Mouse (Mus musculus): ENCODE measurements around the gene Acy3. TPM values are rescaled to one million over a fixed set of nuclear protein-coding genes. Genes with fewer than 3 reads are reported as not detected.

Acy3 gene
- polyA plus RNA-seq, 1 experiment from 2014 or later = 11.9 TPM

DNA sequence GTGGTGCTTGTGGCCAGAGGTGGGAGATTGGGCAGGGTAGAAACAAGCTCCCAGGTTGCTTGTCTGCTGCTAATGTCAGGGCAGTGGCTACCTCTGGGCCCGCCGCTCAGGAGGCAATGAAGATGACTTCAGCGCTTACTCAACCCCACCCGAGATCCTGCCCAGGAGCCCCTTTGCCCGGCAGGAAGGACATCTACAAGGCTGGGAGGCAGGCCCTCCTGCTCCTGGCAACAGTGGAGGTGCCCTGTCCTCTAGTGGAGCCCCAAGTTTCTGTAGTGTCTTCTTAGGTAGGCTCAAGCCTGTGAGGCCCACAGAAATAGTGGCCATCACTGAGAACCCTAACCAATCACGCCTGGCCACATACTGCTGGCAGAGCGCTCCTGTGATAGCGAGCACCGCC lies 18.7 kb downstream of the Acy3 start:
- H3K9me3 ChIP-seq (ENCODE audit: control insufficient read depth, low read length) = no peaks in the 10 kb centered on the region
- H3K27ac ChIP-seq (ENCODE audit: low read length) = no peak overlapping the region
- 85% methylated on average over 9 of the region's 9 CpGs for WGBS
- no peak for ATAC-seq (ENCODE audit: low read depth)
- no peak overlapping the region for H3K4me2 ChIP-seq (ENCODE audit: low read depth, low read length)
- no peak overlapping the region for H3K9ac ChIP-seq (ENCODE audit: low read length)
- peaks cover 25% of the 10 kb centered on the region for H3K36me3 ChIP-seq (ENCODE audit: control insufficient read depth, insufficient read depth, low read length)
- peaks cover 8% of the 10 kb centered on the region; the same call in 1 of the 2 replicates for H3K4me1 ChIP-seq (replicated peaks; ENCODE audit: control insufficient read depth, insufficient read depth, low read length)
- H3K4me3 ChIP-seq (ENCODE audit: low read length) = no peak overlapping the region
- no peaks in the 10 kb centered on the region for H3K27me3 ChIP-seq (ENCODE audit: control insufficient read depth, insufficient read depth, low read depth, low read length)

DNA sequence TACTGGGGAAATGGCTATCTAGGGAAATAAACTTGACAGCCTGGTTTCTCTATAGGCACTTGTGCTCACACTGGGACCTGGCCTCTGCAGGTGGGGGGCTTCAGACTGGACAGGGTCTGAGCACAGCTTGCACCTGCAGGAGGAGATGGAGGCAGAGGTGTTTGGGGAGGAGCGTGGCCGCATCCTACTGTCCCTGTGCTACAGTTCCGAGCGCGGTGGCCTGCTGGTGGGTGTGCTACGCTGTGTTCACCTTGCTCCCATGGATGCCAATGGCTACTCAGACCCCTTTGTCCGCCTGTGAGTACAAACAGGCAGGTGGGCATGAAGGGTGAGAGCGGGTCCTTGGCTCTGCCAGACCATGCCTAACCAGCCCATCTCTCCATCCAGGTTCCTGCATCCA lies 19.6 kb downstream of the Acy3 start:
- H3K9ac ChIP-seq (ENCODE audit: low read length) = no peak overlapping the region
- WGBS = 92% methylated on average over 8 of the region's 8 CpGs

GRCm38 (mm10) chr19:4011086-4011485 lies 24.7 kb downstream of the Acy3 start:
- Histone ChIP-seq H3K9me3 (ENCODE audit: control insufficient read depth, low read length) (no peaks in the 10 kb centered on the region), H3K27ac (ENCODE audit: low read length) (no peak overlapping the region), H3K4me3 (ENCODE audit: low read length) (no peak overlapping the region), H3K36me3 (ENCODE audit: control insufficient read depth, insufficient read depth, low read length) (peaks cover 25% of the 10 kb centered on the region), H3K27me3 (ENCODE audit: control insufficient read depth, insufficient read depth, low read depth, low read length) (no peaks in the 10 kb centered on the region), H3K9ac (ENCODE audit: low read length) (no peak overlapping the region), H3K4me2 (ENCODE audit: low read depth, low read length) (no peak overlapping the region), H3K4me1 (replicated peaks; ENCODE audit: control insufficient read depth, insufficient read depth, low read length) (peaks cover 8% of the 10 kb centered on the region)
- ATAC-seq (ENCODE audit: low read depth) = no peak
- whole genome bisulfite sequencing = 92% methylated on average over 5 of the region's 5 CpGs

More for the DNA sequence above, 19.6 kb downstream of the Acy3 start:
- ATAC-seq (ENCODE audit: low read depth) = no peak
- peaks cover 25% of the 10 kb centered on the region for H3K36me3 ChIP-seq (ENCODE audit: control insufficient read depth, insufficient read depth, low read length)
- H3K9me3 ChIP-seq (ENCODE audit: control insufficient read depth, low read length) = no peaks in the 10 kb centered on the region
- H3K4me3 ChIP-seq (ENCODE audit: low read length) = no peak overlapping the region
- H3K4me1 ChIP-seq (replicated peaks; ENCODE audit: control insufficient read depth, insufficient read depth, low read length) = peaks cover 6% of the 10 kb centered on the region; the same call in 1 of the 2 replicates
- no peak overlapping the region for H3K27ac ChIP-seq (ENCODE audit: low read length)
- no peak overlapping the region for H3K4me2 ChIP-seq (ENCODE audit: low read depth, low read length)
- H3K27me3 ChIP-seq (ENCODE audit: control insufficient read depth, insufficient read depth, low read depth, low read length) = no peaks in the 10 kb centered on the region

DNA sequence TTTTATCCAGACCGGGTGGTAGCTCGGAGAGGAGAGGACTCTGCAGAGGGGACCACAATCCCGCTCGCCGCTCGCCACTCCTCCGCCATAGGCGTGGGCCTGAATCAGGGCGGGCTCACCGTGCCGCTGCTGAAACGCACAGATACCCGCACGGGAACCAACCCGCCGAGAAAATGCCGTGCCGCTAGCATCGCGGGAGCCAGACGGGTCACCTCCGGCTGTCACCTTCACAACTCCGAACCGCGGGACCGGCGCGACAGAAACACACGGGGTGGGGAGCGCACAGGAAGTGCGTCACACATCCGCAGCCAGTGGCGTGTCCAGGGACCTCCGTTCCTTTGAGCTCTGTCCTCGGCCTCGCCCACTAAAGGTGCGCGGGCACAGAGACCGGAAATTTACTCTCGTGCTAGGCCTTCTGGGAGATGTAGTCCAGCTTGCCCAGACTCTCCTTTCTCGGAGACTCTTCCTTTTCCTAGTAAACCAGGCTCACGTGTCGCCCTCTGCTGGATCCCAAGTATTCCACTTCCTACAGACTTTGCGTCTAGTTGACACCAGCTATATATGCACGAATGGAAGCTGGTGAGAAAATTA lies 26.2 kb downstream of the Acy3 start, which contains the start of gene Ndufv1:
Ndufv1 (minus strand) TSS at position 375 of the 591 bp plus-strand sequence.
- Histone ChIP-seq H3K36me3 (ENCODE audit: control insufficient read depth, insufficient read depth, low read length) (peaks cover 17% of the 10 kb centered on the region), H3K4me2 (ENCODE audit: low read depth, low read length) (peak within 1 kb of the TSS; percentile 74)
- ATAC-seq (ENCODE audit: low read depth) = peak; percentile 100

DNA sequence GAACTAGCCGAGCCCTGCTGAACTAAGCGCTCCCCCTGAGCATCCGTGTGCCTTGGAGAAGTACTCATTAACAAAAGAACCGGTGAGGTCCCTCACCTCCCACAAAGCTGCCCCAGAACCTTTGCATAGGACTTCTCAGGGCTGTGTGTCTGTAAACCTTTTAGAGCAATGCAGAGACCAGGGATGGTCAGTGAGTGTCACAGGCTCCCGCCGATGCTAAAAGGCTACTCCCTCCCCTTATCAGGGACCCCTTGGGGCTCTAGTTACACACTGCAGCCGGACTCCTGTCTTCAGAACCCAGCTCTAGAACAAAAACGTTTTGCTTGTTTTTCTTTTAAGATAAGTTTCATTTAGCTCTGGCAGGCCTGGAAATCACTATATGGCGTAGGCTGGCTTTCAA lies 26.7 kb downstream of the Acy3 start:
- Histone ChIP-seq H3K4me2 (ENCODE audit: low read depth, low read length) (peak overlapping the region; percentile 55), H3K36me3 (ENCODE audit: control insufficient read depth, insufficient read depth, low read length) (peaks cover 12% of the 10 kb centered on the region), H3K4me3 (ENCODE audit: low read length) (peak overlapping the region; percentile 93), H3K9ac (ENCODE audit: low read length) (peak overlapping the region; percentile 64), H3K9me3 (ENCODE audit: control insufficient read depth, low read length) (no peaks in the 10 kb centered on the region), H3K27ac (ENCODE audit: low read length) (0 out of 2 replicates have a peak overlapping the region, but pooled peaks have one; percentile 10), H3K4me1 (replicated peaks; ENCODE audit: control insufficient read depth, insufficient read depth, low read length) (peaks cover 8% of the 10 kb centered on the region), H3K27me3 (ENCODE audit: control insufficient read depth, insufficient read depth, low read depth, low read length) (no peaks in the 10 kb centered on the region)
- peak; percentile 18 for ATAC-seq (ENCODE audit: low read depth)
- WGBS = 12% methylated on average over 9 of the region's 9 CpGs

More for the DNA sequence above, 26.2 kb downstream of the Acy3 start, which contains the start of gene Ndufv1:
- peak within 1 kb of the TSS; percentile 93 for H3K4me3 ChIP-seq (ENCODE audit: low read length)
- H3K4me1 ChIP-seq (replicated peaks; ENCODE audit: control insufficient read depth, insufficient read depth, low read length) = peaks cover 8% of the 10 kb centered on the region
- peak within 1 kb of the TSS; percentile 45; the same call in 1 of the 2 replicates for H3K27ac ChIP-seq (ENCODE audit: low read length)
- no peaks in the 10 kb centered on the region for H3K9me3 ChIP-seq (ENCODE audit: control insufficient read depth, low read length)
- peak within 1 kb of the TSS; percentile 87 for H3K9ac ChIP-seq (ENCODE audit: low read length)
- WGBS = 0% methylated on average over 45 of the region's 45 CpGs
- H3K27me3 ChIP-seq (ENCODE audit: control insufficient read depth, insufficient read depth, low read depth, low read length) = no peaks in the 10 kb centered on the region

GRCm38 (mm10) chr19:4014802-4015201 lies 28.4 kb downstream of the Acy3 start:
- no peak overlapping the region for H3K9ac ChIP-seq (ENCODE audit: low read length)
- no peaks in the 10 kb centered on the region for H3K9me3 ChIP-seq (ENCODE audit: control insufficient read depth, low read length)
- peaks cover 3% of the 10 kb centered on the region for H3K36me3 ChIP-seq (ENCODE audit: control insufficient read depth, insufficient read depth, low read length)
- ATAC-seq (ENCODE audit: low read depth) = no peak
- H3K4me1 ChIP-seq (replicated peaks; ENCODE audit: control insufficient read depth, insufficient read depth, low read length) = peaks cover 10% of the 10 kb centered on the region
- H3K27me3 ChIP-seq (ENCODE audit: control insufficient read depth, insufficient read depth, low read depth, low read length) = no peaks in the 10 kb centered on the region
- H3K4me2 ChIP-seq (ENCODE audit: low read depth, low read length) = no peak overlapping the region
- no peak overlapping the region for H3K4me3 ChIP-seq (ENCODE audit: low read length)
- H3K27ac ChIP-seq (ENCODE audit: low read length) = no peak overlapping the region

DNA sequence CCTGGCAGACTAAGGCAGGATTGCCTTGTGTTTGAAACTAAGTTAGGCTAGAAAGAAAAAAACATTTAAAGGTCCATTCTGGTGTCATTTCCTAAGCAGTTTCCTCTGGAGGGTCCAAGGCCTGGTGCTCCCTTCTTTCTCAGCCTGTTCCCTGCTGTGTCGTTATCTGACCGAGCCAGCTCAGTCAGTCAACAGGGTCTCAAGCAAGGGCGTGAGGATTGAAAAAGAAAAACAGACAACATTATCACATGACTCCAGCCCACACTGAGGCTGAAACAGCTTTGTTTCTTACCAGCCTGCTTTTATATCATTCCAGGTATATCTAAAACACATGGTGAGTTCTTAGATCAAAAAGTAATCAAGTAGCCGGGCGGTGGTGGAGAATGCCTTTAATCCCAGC lies 29.3 kb downstream of the Acy3 start:
- no peak for ATAC-seq (ENCODE audit: low read depth)
- Histone ChIP-seq H3K27me3 (ENCODE audit: control insufficient read depth, insufficient read depth, low read depth, low read length) (no peaks in the 10 kb centered on the region), H3K4me3 (ENCODE audit: low read length) (no peak overlapping the region), H3K9ac (ENCODE audit: low read length) (no peak overlapping the region), H3K4me2 (ENCODE audit: low read depth, low read length) (no peak overlapping the region), H3K9me3 (ENCODE audit: control insufficient read depth, low read length) (no peaks in the 10 kb centered on the region), H3K4me1 (replicated peaks; ENCODE audit: control insufficient read depth, insufficient read depth, low read length) (peaks cover 10% of the 10 kb centered on the region), H3K27ac (ENCODE audit: low read length) (no peak overlapping the region), H3K36me3 (ENCODE audit: control insufficient read depth, insufficient read depth, low read length) (no peaks in the 10 kb centered on the region)
- 53% methylated on average over 5 of the region's 5 CpGs for WGBS

DNA sequence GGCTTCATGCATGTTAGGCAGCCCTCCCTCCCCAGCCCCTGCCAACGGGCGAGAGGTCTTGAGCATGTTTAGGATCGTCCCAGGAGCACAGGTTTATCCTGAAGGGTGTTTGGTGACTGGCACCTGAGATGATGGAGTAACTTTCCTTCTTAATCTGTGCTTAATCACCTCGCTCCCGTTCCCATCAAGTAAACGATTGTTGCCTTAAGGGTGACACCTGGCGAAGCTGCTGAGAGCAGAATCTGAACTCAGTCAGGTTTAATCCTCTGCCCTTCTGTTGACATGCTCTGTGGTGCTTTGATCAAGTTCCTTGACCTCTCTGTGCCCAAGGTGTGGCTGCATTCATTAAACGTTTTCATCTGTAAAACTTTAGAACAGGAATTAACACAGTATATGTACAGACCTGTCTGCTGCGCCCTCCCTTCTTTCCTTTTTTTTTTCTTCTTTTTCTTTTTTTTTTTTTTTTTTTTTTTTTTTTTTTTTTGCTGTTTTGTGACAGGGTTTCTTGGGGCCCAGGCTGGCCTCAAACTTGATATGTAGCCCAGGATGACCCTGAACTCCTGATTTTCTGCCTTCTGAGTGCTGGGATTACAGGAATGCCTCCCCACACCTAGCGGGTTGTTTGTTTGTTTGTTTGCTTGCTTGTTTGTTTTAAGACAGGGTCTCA lies 31.7 kb downstream of the Acy3 start:
- Histone ChIP-seq H3K36me3 (ENCODE audit: control insufficient read depth, insufficient read depth, low read length) (no peaks in the 10 kb centered on the region), H3K4me3 (ENCODE audit: low read length) (no peak overlapping the region), H3K27ac (ENCODE audit: low read length) (no peak overlapping the region), H3K27me3 (ENCODE audit: control insufficient read depth, insufficient read depth, low read depth, low read length) (no peaks in the 10 kb centered on the region), H3K4me1 (replicated peaks; ENCODE audit: control insufficient read depth, insufficient read depth, low read length) (peaks cover 2% of the 10 kb centered on the region; the same call in 1 of the 2 replicates), H3K4me2 (ENCODE audit: low read depth, low read length) (no peak overlapping the region), H3K9ac (ENCODE audit: low read length) (0 out of 2 replicates have a peak overlapping the region, but pooled peaks have one; percentile 0), H3K9me3 (ENCODE audit: control insufficient read depth, low read length) (no peaks in the 10 kb centered on the region)
- 41% methylated on average over 10 of the region's 10 CpGs for WGBS
- no peak for ATAC-seq (ENCODE audit: low read depth)

GRCm38 (mm10) chr19:4018743-4019583 lies 32.6 kb downstream of the Acy3 start:
- peak overlapping the region; percentile 31; the same call in 1 of the 2 replicates for H3K9ac ChIP-seq (ENCODE audit: low read length)

More at GRCm38 (mm10) chr19:4018743-4019583, 32.6 kb downstream of the Acy3 start:
- H3K27ac ChIP-seq (ENCODE audit: low read length) = no peak overlapping the region
- no peaks in the 10 kb centered on the region for H3K27me3 ChIP-seq (ENCODE audit: control insufficient read depth, insufficient read depth, low read depth, low read length)
- no peaks in the 10 kb centered on the region for H3K36me3 ChIP-seq (ENCODE audit: control insufficient read depth, insufficient read depth, low read length)
- no peaks in the 10 kb centered on the region for H3K9me3 ChIP-seq (ENCODE audit: control insufficient read depth, low read length)
- no peak overlapping the region for H3K4me2 ChIP-seq (ENCODE audit: low read depth, low read length)
- no peak overlapping the region for H3K4me3 ChIP-seq (ENCODE audit: low read length)
- 24% methylated on average over 18 of the region's 18 CpGs for WGBS
- peaks cover 2% of the 10 kb centered on the region; the same call in 1 of the 2 replicates for H3K4me1 ChIP-seq (replicated peaks; ENCODE audit: control insufficient read depth, insufficient read depth, low read length)
- ATAC-seq (ENCODE audit: low read depth) = peak; percentile 94
